Mouse (Mus musculus): ENCODE data around the gene Gm49333. TPM values are rescaled to one million over a fixed set of nuclear protein-coding genes. Genes with fewer than 3 reads are reported as not detected.

The Gm49333 gene
- total and polyA plus RNA-seq, 2 experiments = not detected

DNA sequence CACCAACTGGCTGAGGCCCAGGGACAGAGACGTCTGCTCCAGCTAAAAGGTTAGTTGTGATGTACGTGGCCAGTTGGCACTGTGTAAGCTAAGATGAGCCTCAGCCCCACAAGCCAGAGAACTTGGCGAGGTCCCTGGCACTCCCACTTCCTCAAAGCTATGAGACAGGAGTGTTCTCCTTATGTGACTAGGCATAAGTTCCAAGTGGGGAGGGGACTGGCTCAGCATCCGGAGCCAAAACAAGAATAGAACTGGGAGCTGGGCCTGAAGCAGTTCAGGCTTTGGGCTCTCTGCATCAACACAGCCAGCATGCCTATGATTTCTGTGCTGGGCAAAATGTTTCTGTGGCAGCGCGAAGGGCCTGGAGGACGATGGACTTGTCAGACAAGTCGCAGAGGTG is 83.4 kb downstream of the Gm49333 start:
- Histone ChIP-seq H3K4me3 (ENCODE audit: insufficient read depth, low read depth, low read length) (no peak overlapping the region), H3K27ac (replicated peaks; ENCODE audit: insufficient read depth, low read depth, low read length) (no peak overlapping the region), H3K36me3 (ENCODE audit: control insufficient read depth, insufficient read depth, low read length) (peaks cover 15% of the 10 kb centered on the region), H3K9ac (ENCODE audit: low read depth, low read length) (no peak overlapping the region), H3K4me1 (ENCODE audit: control insufficient read depth, insufficient read depth, low read length) (peaks cover 4% of the 10 kb centered on the region; the same call in 1 of the 2 replicates), H3K27me3 (ENCODE audit: control insufficient read depth, insufficient read depth, low read length) (no peaks in the 10 kb centered on the region), H3K79me2 (ENCODE audit: control insufficient read depth, insufficient read depth, low read length) (no peaks in the 10 kb centered on the region)
- no peak for DNase-seq (ENCODE audit: extremely low read depth, low read depth, low spot score)
- TF ChIP-seq CTCF (IDR thresholded peaks at IDR 0.05; ENCODE audit: low read depth, low read length) (no peak), POLR2A (IDR thresholded peaks at IDR 0.05; ENCODE audit: extremely low read depth, insufficient read depth, low read length) (no peak)
- 81% methylated on average over 8 of the region's 8 CpGs for WGBS

Other genes starting within 250 kb of the Gm49333 start
- gene Abcc5, start 185.2 kb upstream of the Gm49333 start, total RNA-seq (2014; rRNA removed) = 6.6 and 7.9 TPM in 2 replicates
- gene Abcc5, start 185.2 kb upstream of the Gm49333 start, polyA plus RNA-seq (2012; rRNA removed) = 4.3 and 7.7 TPM in 2 replicates
- gene Eif2b5, start 112.8 kb upstream of the Gm49333 start, total RNA-seq (2014; rRNA removed) = 38.1 and 38.9 TPM in 2 replicates
- 19.2 and 19.3 TPM in 2 replicates for gene Eif2b5, start 112.8 kb upstream of the Gm49333 start, polyA plus RNA-seq (2012; rRNA removed)
- gene Dvl3, start 94.6 kb upstream of the Gm49333 start, total RNA-seq (2014; rRNA removed) = 2.5 and 5.8 TPM in 2 replicates
- gene Dvl3, start 94.6 kb upstream of the Gm49333 start, polyA plus RNA-seq (2012; rRNA removed) = 11.6 and 15.0 TPM in 2 replicates
- gene Ap2m1, start 76.1 kb upstream of the Gm49333 start, total RNA-seq (2014; rRNA removed) = 151 and 236 TPM in 2 replicates
- 298 and 343 TPM in 2 replicates for gene Ap2m1, start 76.1 kb upstream of the Gm49333 start, polyA plus RNA-seq (2012; rRNA removed)
- gene Abcf3, start 63.0 kb upstream of the Gm49333 start, total RNA-seq (2014; rRNA removed) = 42.0 and 44.9 TPM in 2 replicates
- 29.5 and 48.5 TPM in 2 replicates for gene Abcf3, start 63.0 kb upstream of the Gm49333 start, polyA plus RNA-seq (2012; rRNA removed)
- not detected in 2 replicates for gene Vwa5b2, start 22.1 kb upstream of the Gm49333 start, total RNA-seq (2014; rRNA removed)
- not detected in 2 replicates for gene Vwa5b2, start 22.1 kb upstream of the Gm49333 start, polyA plus RNA-seq (2012; rRNA removed)
- 13.4 and 16.6 TPM in 2 replicates for gene Eef1akmt4, start within 50 bp of the Gm49333 start, total RNA-seq (2014; rRNA removed)
- gene Eef1akmt4, start within 50 bp of the Gm49333 start, polyA plus RNA-seq (2012; rRNA removed) = 18.9 and 21.7 TPM in 2 replicates
- gene Alg3, start 125 bp downstream of the Gm49333 start, total RNA-seq (2014; rRNA removed) = 6.5 and 10.1 TPM in 2 replicates
- 17.7 and 22.8 TPM in 2 replicates for gene Alg3, start 125 bp downstream of the Gm49333 start, polyA plus RNA-seq (2012; rRNA removed)
- 0.18 and 0.60 TPM in 2 replicates for gene Camk2n2, start 9.7 kb downstream of the Gm49333 start, total RNA-seq (2014; rRNA removed)
- gene Camk2n2, start 9.7 kb downstream of the Gm49333 start, polyA plus RNA-seq (2012; rRNA removed) = 2.3 and 5.2 TPM in 2 replicates
- gene Ece2, start 18.2 kb downstream of the Gm49333 start, total RNA-seq (2014; rRNA removed) = not detected in 2 replicates
- gene Ece2, start 18.2 kb downstream of the Gm49333 start, polyA plus RNA-seq (2012; rRNA removed) = 0.04 TPM in 1 of 2 replicates, not detected in the other
- gene Psmd2, start 40.0 kb downstream of the Gm49333 start, total RNA-seq (2014; rRNA removed) = 138 and 146 TPM in 2 replicates
- gene Psmd2, start 40.0 kb downstream of the Gm49333 start, polyA plus RNA-seq (2012; rRNA removed) = 85.0 and 92.8 TPM in 2 replicates
- 173 and 198 TPM in 2 replicates for gene Eif4g1, start 56.7 kb downstream of the Gm49333 start, total RNA-seq (2014; rRNA removed)
- gene Eif4g1, start 56.7 kb downstream of the Gm49333 start, polyA plus RNA-seq (2012; rRNA removed) = 400 and 438 TPM in 2 replicates
- 0.37 and 0.60 TPM in 2 replicates for gene Fam131a, start 81.6 kb downstream of the Gm49333 start, total RNA-seq (2014; rRNA removed)
- 0.56 and 0.99 TPM in 2 replicates for gene Fam131a, start 81.6 kb downstream of the Gm49333 start, polyA plus RNA-seq (2012; rRNA removed)
- 18.1 and 19.2 TPM in 2 replicates for gene Polr2h, start 106.1 kb downstream of the Gm49333 start, total RNA-seq (2014; rRNA removed)
- gene Polr2h, start 106.1 kb downstream of the Gm49333 start, polyA plus RNA-seq (2012; rRNA removed) = 9.1 and 9.5 TPM in 2 replicates
- 29.6 and 30.6 TPM in 2 replicates for gene Clcn2, start 106.1 kb downstream of the Gm49333 start, total RNA-seq (2014; rRNA removed)
- gene Clcn2, start 106.1 kb downstream of the Gm49333 start, polyA plus RNA-seq (2012; rRNA removed) = 58.6 and 64.0 TPM in 2 replicates
- 3.0 and 3.4 TPM in 2 replicates for gene Chrd, start 121.5 kb downstream of the Gm49333 start, total RNA-seq (2014; rRNA removed)
- gene Chrd, start 121.5 kb downstream of the Gm49333 start, polyA plus RNA-seq (2012; rRNA removed) = 9.9 and 14.1 TPM in 2 replicates
- 1.7 and 2.4 TPM in 2 replicates for gene Thpo, start 122.9 kb downstream of the Gm49333 start, total RNA-seq (2014; rRNA removed)
- gene Thpo, start 122.9 kb downstream of the Gm49333 start, polyA plus RNA-seq (2012; rRNA removed) = 21.2 and 37.0 TPM in 2 replicates